Mouse (Mus musculus) G1E (cell line): ENCODE measurements around the gene Gab2. TPM values are rescaled to one million over a fixed set of nuclear protein-coding genes. Genes with fewer than 3 reads are reported as not detected.

Experiments
- ATAC-seq: 2 replicates; pipeline ENCODE4 v1.8.0; 2016; ENCODE audit warnings: mild to moderate bottlenecking; ENCODE audit not compliant: insufficient number of reproducible peaks, poor library complexity, low FRiP score, severe bottlenecking; ENCODE audit errors: extremely low read depth
- DNase-seq: peaks from one replicate; pipeline ENCODE4 v3.0.0; 2012; ENCODE audit warnings: low spot score
- H3K27me3 ChIP-seq: 2 replicates; pipeline ENCODE4 v1.6.1; 2012; ENCODE audit warnings: mild to moderate bottlenecking, low read length, inconsistent platforms; ENCODE audit not compliant: insufficient read depth
- H3K36me3 ChIP-seq: replicated peaks from 2 replicates; pipeline ENCODE3; 2012; ENCODE audit warnings: mild to moderate bottlenecking, inconsistent platforms
- H3K4me1 ChIP-seq: 2 replicates; pipeline ENCODE4 v1.6.1; 2012; ENCODE audit warnings: low read depth, low read length, inconsistent platforms, mixed read lengths; ENCODE audit not compliant: insufficient read depth
- H3K4me3 ChIP-seq: 2 replicates; pipeline ENCODE4 v1.5.1; 2012; ENCODE audit warnings: low read depth, mild to moderate bottlenecking, inconsistent platforms, low read length, moderate library complexity, mixed read lengths
- H3K9me3 ChIP-seq: replicated peaks from 2 replicates; pipeline ENCODE4 v1.6.1; 2012; ENCODE audit warnings: inconsistent platforms
- CTCF ChIP-seq: IDR thresholded peaks from 2 replicates; pipeline ENCODE4 v1.5.1; 2012; ENCODE audit warnings: low read depth, low read length, inconsistent platforms, mixed read lengths
- GATA1 ChIP-seq: IDR thresholded peaks from 2 replicates; pipeline ENCODE4 v1.6.1; 2012; ENCODE audit warnings: borderline replicate concordance, low read length, inconsistent platforms, mixed read lengths
- GATA2 ChIP-seq: IDR thresholded peaks from 2 replicates; pipeline ENCODE4 v1.6.1; 2012; ENCODE audit warnings: low read depth, low read length, inconsistent platforms, borderline replicate concordance
- POLR2AphosphoS5 ChIP-seq: IDR thresholded peaks from 2 replicates; pipeline ENCODE4 v1.6.1; 2012; ENCODE audit warnings: low read depth, low read length, inconsistent platforms; ENCODE audit not compliant: insufficient replicate concordance
- TAL1 ChIP-seq: conservative IDR thresholded peaks from 2 replicates; pipeline ENCODE4 v1.6.1; 2012; ENCODE audit warnings: low read depth, low read length, inconsistent platforms, mixed read lengths
- polyA plus RNA-seq: library from polyadenylated mRNA; stranded (reverse); fragments of >175 nt; gene quantifications from 2 replicates; pipeline ENCODE4 v1.2.3, GENCODE M21; 2012
- total RNA-seq, 2 experiments: library from RNA; stranded (forward) in 1 of 2; stranded (reverse) in 1 of 2; fragments of 200-1000 nt in 1 of 2; fragments of >200 nt in 1 of 2; fragmentation: Nextera tagmentation in 1 of 2; gene quantifications; 2 replicates each; pipeline ENCODE4 v1.2.3; 2014 to 2017

Gab2 gene
- total and polyA plus RNA-seq, 3 experiments, result 13.2 to 80.3 (median 22.7) TPM

- Histone ChIP-seq H3K36me3 (peaks cover 30% of the 10 kb centered on the region), H3K4me3 (no peak overlapping the region), H3K27me3 (no peaks in the 10 kb centered on the region), H3K9me3 (no peaks in the 10 kb centered on the region), H3K4me1 (peaks cover 20% of the 10 kb centered on the region)
- ATAC-seq, result no peak
- TF ChIP-seq CTCF (no peak), POLR2AphosphoS5 (no peak)
- DNase-seq, result no peak
Measured at GRCm38 (mm10) chr7:97171089-97171488, 89.7 kb downstream of the Gab2 start.

- Histone ChIP-seq H3K4me3 (no peak overlapping the region), H3K36me3 (peaks cover 27% of the 10 kb centered on the region), H3K9me3 (no peaks in the 10 kb centered on the region), H3K27me3 (no peaks in the 10 kb centered on the region), H3K4me1 (peaks cover 19% of the 10 kb centered on the region)
- ATAC-seq (no peak), DNase-seq (no peak)
- TF ChIP-seq POLR2AphosphoS5, result no peak
- no peak for TF ChIP-seq CTCF
- TF ChIP-seq TAL1, result no peak
Measured at GRCm38 (mm10) chr7:97171719-97172118, 90.3 kb downstream of the Gab2 start.

- DNase-seq, result no peak
- peaks cover 27% of the 10 kb centered on the region for H3K36me3 ChIP-seq
- peaks cover 19% of the 10 kb centered on the region for H3K4me1 ChIP-seq
- no peak for ATAC-seq
- TF ChIP-seq TAL1 (no peak), POLR2AphosphoS5 (no peak), GATA2 (no peak), GATA1 (no peak), CTCF (no peak)
- H3K27me3 ChIP-seq, result no peaks in the 10 kb centered on the region
- no peak overlapping the region for H3K4me3 ChIP-seq
- no peaks in the 10 kb centered on the region for H3K9me3 ChIP-seq
Measured at GRCm38 (mm10) chr7:97172126-97172525, 90.7 kb downstream of the Gab2 start.

- H3K4me1 ChIP-seq, result peaks cover 58% of the 10 kb centered on the region
- ATAC-seq, result no peak
Measured at GRCm38 (mm10) chr7:97181931-97182330, 100.5 kb downstream of the Gab2 start.

GRCm38 (mm10) chr7:97183426-97183825 lies 102.0 kb downstream of the Gab2 start:
- H3K4me1 ChIP-seq, result peaks cover 68% of the 10 kb centered on the region

More at GRCm38 (mm10) chr7:97181931-97182330, 100.5 kb downstream of the Gab2 start:
- no peak for DNase-seq
- Histone ChIP-seq H3K27me3 (no peaks in the 10 kb centered on the region), H3K4me3 (no peak overlapping the region), H3K9me3 (no peaks in the 10 kb centered on the region), H3K36me3 (peaks cover 6% of the 10 kb centered on the region)
- TF ChIP-seq GATA2 (no peak), POLR2AphosphoS5 (no peak), CTCF (no peak), TAL1 (no peak), GATA1 (no peak)

GRCm38 (mm10) chr7:97184005-97184404 lies 102.6 kb downstream of the Gab2 start:
- H3K4me3 ChIP-seq, result no peak overlapping the region; the same call in 1 of the 2 replicates

More at GRCm38 (mm10) chr7:97183426-97183825, 102.0 kb downstream of the Gab2 start:
- H3K27me3 ChIP-seq, result no peaks in the 10 kb centered on the region
- peak overlapping the region; percentile 15; the same call in 1 of the 2 replicates for H3K4me3 ChIP-seq
- TF ChIP-seq GATA1, result no peak
- no peak for DNase-seq
- no peaks in the 10 kb centered on the region for H3K9me3 ChIP-seq
- peaks cover 16% of the 10 kb centered on the region for H3K36me3 ChIP-seq
- no peak for ATAC-seq

GRCm38 (mm10) chr7:97187387-97188081 lies 106.1 kb downstream of the Gab2 start:
- Histone ChIP-seq H3K36me3 (peaks cover 17% of the 10 kb centered on the region), H3K9me3 (no peaks in the 10 kb centered on the region), H3K4me3 (peak overlapping the region; percentile 8; the same call in 1 of the 2 replicates), H3K27me3 (no peaks in the 10 kb centered on the region), H3K4me1 (peaks cover 48% of the 10 kb centered on the region)
- no peak for ATAC-seq
- TF ChIP-seq TAL1 (no peak), CTCF (no peak)
- no peak for DNase-seq

More at GRCm38 (mm10) chr7:97184005-97184404, 102.6 kb downstream of the Gab2 start:
- TF ChIP-seq GATA2, result 0 out of 2 replicates have a peak, but pooled peaks have one; percentile 63
- no peak for TF ChIP-seq CTCF
- TF ChIP-seq GATA1, result no peak
- TF ChIP-seq TAL1, result peak; percentile 93
- peak; percentile 94 for ATAC-seq
- H3K27me3 ChIP-seq, result no peaks in the 10 kb centered on the region
- no peaks in the 10 kb centered on the region for H3K9me3 ChIP-seq
- DNase-seq, result peak; percentile 65
- H3K36me3 ChIP-seq, result peaks cover 17% of the 10 kb centered on the region
- H3K4me1 ChIP-seq, result peaks cover 71% of the 10 kb centered on the region
